Mouse (Mus musculus) intestine, embryonic 14.5 days (tissue): ENCODE results near the gene Ggta1. TPM values are rescaled to one million over a fixed set of nuclear protein-coding genes. Genes with fewer than 3 reads are reported as not detected.

Experiments
- ATAC-seq: fragments of 200-750 bp; cut with Nextera tagmentation; replicated peaks from 2 replicates; pipeline ENCODE4 v1.8.0; 2017; ENCODE audit warnings: low read depth, moderate number of reproducible peaks, moderate TSS enrichment, moderate library complexity; ENCODE audit not compliant: low FRiP score, low TSS enrichment
- DNase-seq: peaks from one replicate; pipeline ENCODE4 v3.0.0-alpha.2; 2018; ENCODE audit warnings: low spot score
- H3K27ac ChIP-seq: fragments of 300-500 bp; sonication (generic); 2 replicates; pipeline ENCODE4 v1.5.1; 2014; ENCODE audit warnings: low read depth, mild to moderate bottlenecking, control low read depth
- H3K27me3 ChIP-seq: fragments of 300-500 bp; sonication (generic); replicated peaks from 2 replicates; pipeline ENCODE4 v1.6.1; 2014; ENCODE audit warnings: low read length, control low read depth; ENCODE audit not compliant: control insufficient read depth, insufficient read depth
- H3K36me3 ChIP-seq: fragments of 300-500 bp; sonication (generic); 2 replicates; pipeline ENCODE4 v1.6.1; 2014; ENCODE audit warnings: low read length, control low read depth; ENCODE audit not compliant: control insufficient read depth, insufficient read depth
- H3K4me1 ChIP-seq: fragments of 300-500 bp; sonication (generic); replicated peaks from 2 replicates; pipeline ENCODE4 v1.6.1; 2014; ENCODE audit warnings: low read length, control low read depth, mixed read lengths; ENCODE audit not compliant: control insufficient read depth, insufficient read depth
- H3K4me2 ChIP-seq: fragments of 300-500 bp; sonication (generic); 2 replicates; pipeline ENCODE4 v1.6.1; 2014; ENCODE audit warnings: low read length
- H3K4me3 ChIP-seq: fragments of 300-500 bp; sonication (generic); 2 replicates; pipeline ENCODE4 v1.5.1; 2014; ENCODE audit warnings: low read depth, low read length, control low read depth, mixed read lengths
- H3K9ac ChIP-seq: fragments of 300-500 bp; sonication (generic); 2 replicates; pipeline ENCODE4 v1.6.1; 2014; ENCODE audit warnings: mild to moderate bottlenecking, low read length
- H3K9me3 ChIP-seq: fragments of 300-500 bp; sonication (generic); 2 replicates; pipeline ENCODE4 v1.6.1; 2016; ENCODE audit warnings: low read length, control low read depth; ENCODE audit not compliant: control insufficient read depth
- WGBS: fragments of 180-500 bp; shearing (Covaris S2); extraction: QIAGEN DNeasy Blood & Tissue Kit; methylation state at CpG from one replicate; pipeline ENCODE4 v1.1.7; 2014; 5-methylcytosine and 5-hydroxymethylcytosine counted together
- polyA plus RNA-seq: library from polyadenylated mRNA; unstranded; fragments of >200 nt; fragmentation: Nextera tagmentation; extraction: Ambion mirVana; gene quantifications from 2 replicates; pipeline ENCODE4 v1.2.1, GENCODE M21; 2014

The Ggta1 gene
- polyA plus RNA-seq, 1 experiment from 2014 or later = 20.1 TPM

- Histone ChIP-seq H3K27ac (no peak overlapping the region), H3K36me3 (peaks cover 9% of the 10 kb centered on the region; the same call in 1 of the 2 replicates), H3K4me3 (no peak overlapping the region), H3K4me2 (no peak overlapping the region), H3K4me1 (no peaks in the 10 kb centered on the region), H3K9ac (no peak overlapping the region), H3K9me3 (no peaks in the 10 kb centered on the region), H3K27me3 (no peaks in the 10 kb centered on the region)
- no peak for DNase-seq
- ATAC-seq = no peak
- WGBS = 73% methylated on average over 1 of the region's 1 CpGs
Observed at GRCm38 (mm10) chr2:35406611-35407010, 56.4 kb downstream of the Ggta1 start.

DNA sequence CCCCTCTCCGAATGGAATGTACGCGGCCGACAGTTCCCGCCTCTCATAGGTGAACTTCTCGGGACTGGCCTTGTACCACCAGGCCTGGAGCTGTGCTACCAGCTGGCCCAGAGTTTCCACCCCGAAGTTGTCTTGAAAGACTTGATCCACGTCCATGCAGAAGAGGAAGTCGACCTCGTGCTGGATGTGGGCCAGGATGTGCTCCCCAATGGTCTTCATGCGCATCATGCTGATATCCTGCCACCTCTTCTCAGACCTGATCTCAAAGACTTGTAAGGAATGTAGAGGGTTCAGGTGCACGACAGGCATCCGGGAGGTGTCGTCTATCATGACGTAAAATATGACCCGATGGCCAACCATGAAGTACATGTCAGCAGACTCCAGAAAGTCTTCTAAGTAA, 60.6 kb downstream of the Ggta1 start:
- ATAC-seq (no peak), DNase-seq (peak; percentile 23)
- Histone ChIP-seq H3K36me3 (peaks cover 18% of the 10 kb centered on the region; the same call in 1 of the 2 replicates), H3K27me3 (no peaks in the 10 kb centered on the region), H3K4me2 (no peak overlapping the region), H3K9ac (no peak overlapping the region), H3K4me3 (no peak overlapping the region), H3K9me3 (no peaks in the 10 kb centered on the region), H3K4me1 (no peaks in the 10 kb centered on the region), H3K27ac (no peak overlapping the region)
- WGBS = 92% methylated on average over 16 of the region's 16 CpGs

DNA sequence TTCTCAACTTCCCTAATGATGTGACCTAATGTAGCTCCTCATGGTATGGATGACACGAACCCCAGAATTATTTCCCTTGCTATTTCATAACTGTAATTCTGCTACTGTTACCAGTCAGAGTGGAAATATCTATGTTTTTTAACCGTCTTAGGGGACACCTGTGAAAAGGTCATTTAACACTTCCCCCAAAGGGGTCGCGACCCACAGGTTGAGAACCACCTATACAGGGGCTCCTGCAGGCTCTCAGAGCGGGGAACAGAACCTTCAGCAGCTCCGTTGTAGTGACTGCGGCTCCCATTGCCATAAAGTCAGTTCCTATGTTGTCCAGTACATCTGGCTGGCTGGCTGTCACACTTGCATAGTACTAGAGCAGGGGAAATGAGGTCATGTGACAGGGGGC, 62.3 kb downstream of the Ggta1 start:
- no peaks in the 10 kb centered on the region for H3K27me3 ChIP-seq
- 0 out of 2 replicates have a peak, but pooled peaks cover 4% of the 10 kb centered on the region for H3K4me1 ChIP-seq
- H3K9ac ChIP-seq = no peak overlapping the region
- WGBS = 86% methylated on average over 7 of the region's 7 CpGs
- H3K9me3 ChIP-seq = no peaks in the 10 kb centered on the region
- DNase-seq (peak; percentile 13), ATAC-seq (no peak)
- peaks cover 18% of the 10 kb centered on the region; the same call in 1 of the 2 replicates for H3K36me3 ChIP-seq
- H3K4me3 ChIP-seq = no peak overlapping the region
- H3K4me2 ChIP-seq = no peak overlapping the region
- H3K27ac ChIP-seq = no peak overlapping the region

- ATAC-seq (no peak), DNase-seq (no peak)
- no peak overlapping the region for H3K9ac ChIP-seq
- no peaks in the 10 kb centered on the region for H3K27me3 ChIP-seq
- H3K9me3 ChIP-seq = no peaks in the 10 kb centered on the region
- H3K27ac ChIP-seq = no peak overlapping the region
- H3K4me3 ChIP-seq = no peak overlapping the region
- peaks cover 18% of the 10 kb centered on the region; the same call in 1 of the 2 replicates for H3K36me3 ChIP-seq
- no peak overlapping the region for H3K4me2 ChIP-seq
- 0 out of 2 replicates have a peak, but pooled peaks cover 4% of the 10 kb centered on the region for H3K4me1 ChIP-seq
- 78% methylated on average over 6 of the region's 6 CpGs for WGBS
Observed at GRCm38 (mm10) chr2:35398184-35398828, 64.7 kb downstream of the Ggta1 start.

DNA sequence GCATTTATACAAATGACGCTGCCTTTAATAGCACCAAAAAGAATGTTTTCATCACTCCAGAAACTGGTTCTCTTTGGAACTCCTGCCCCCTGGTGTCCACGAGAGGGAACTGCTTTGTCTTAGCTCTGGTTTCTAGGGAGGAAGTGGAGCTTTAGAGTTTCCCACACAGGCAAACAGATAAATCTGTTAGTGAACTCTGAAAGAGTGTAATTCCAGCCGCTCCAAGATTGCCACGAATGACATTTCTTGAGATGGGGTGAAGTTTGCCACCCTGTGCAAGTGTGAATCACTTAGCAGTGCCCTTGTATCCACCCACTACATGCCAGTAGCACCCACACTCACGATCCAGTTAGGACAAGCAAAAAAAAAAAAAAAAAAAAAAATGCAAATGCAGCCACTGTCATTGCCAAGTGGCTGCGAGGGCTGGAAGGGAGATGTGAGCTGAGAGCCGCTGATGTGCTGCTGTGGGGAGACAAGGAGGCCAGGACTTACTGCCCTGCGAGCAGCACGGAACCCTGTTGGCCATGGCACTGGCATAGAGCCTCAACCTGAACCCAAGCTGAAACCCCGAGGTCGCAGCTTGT, 65.3 kb downstream of the Ggta1 start:
- ATAC-seq (no peak), DNase-seq (peak; percentile 77)
- Histone ChIP-seq H3K4me1 (0 out of 2 replicates have a peak, but pooled peaks cover 4% of the 10 kb centered on the region), H3K9ac (no peak overlapping the region), H3K4me3 (no peak overlapping the region), H3K4me2 (no peak overlapping the region), H3K27me3 (no peaks in the 10 kb centered on the region), H3K9me3 (no peaks in the 10 kb centered on the region), H3K27ac (no peak overlapping the region), H3K36me3 (peaks cover 18% of the 10 kb centered on the region; the same call in 1 of the 2 replicates)
- WGBS = 47% methylated on average over 11 of the region's 11 CpGs

- peaks cover 13% of the 10 kb centered on the region; the same call in 1 of the 2 replicates for H3K36me3 ChIP-seq
- ATAC-seq (0 out of 2 replicates have a peak, but pooled peaks have one; percentile 23), DNase-seq (peak; percentile 46)
- H3K9me3 ChIP-seq = no peaks in the 10 kb centered on the region
- 62% methylated on average over 5 of the region's 5 CpGs for WGBS
- no peak within 1 kb of the TSS for H3K4me2 ChIP-seq
- no peak within 1 kb of the TSS for H3K27ac ChIP-seq
- 0 out of 2 replicates have a peak, but pooled peaks cover 4% of the 10 kb centered on the region for H3K4me1 ChIP-seq
- no peak within 1 kb of the TSS for H3K4me3 ChIP-seq
- H3K27me3 ChIP-seq = no peaks in the 10 kb centered on the region
- H3K9ac ChIP-seq = no peak within 1 kb of the TSS
Observed at GRCm38 (mm10) chr2:35397096-35397495, 65.9 kb downstream of the Ggta1 start, which contains the start of gene 4930402F06Rik. TSS of gene 4930402F06Rik (minus strand) at chr2:35397175.

DNA sequence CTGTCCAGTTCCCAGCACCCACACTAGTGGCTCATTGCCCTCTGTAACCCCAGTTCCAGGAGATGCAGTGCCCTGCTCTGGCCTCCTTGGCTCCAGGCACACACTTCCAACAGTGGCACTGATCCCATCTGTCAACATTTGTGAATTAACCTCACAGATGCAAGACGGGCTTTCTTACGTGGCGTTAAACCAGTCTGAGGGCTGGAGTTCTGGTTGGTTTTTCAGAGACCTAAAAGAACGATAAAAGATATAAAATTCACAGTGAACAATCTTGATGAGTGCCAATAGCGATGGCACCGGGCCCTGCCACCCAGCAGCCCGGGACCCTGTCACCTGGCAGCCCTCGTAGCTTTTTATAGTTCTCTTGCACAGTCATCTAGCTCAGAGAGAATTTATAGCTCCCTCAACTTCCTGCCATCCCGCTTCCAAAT, 77.6 kb downstream of the Ggta1 start:
- Histone ChIP-seq H3K4me2 (no peak overlapping the region), H3K9ac (no peak overlapping the region), H3K9me3 (0 out of 2 replicates have a peak, but pooled peaks cover 4% of the 10 kb centered on the region), H3K36me3 (no peaks in the 10 kb centered on the region), H3K27ac (no peak overlapping the region), H3K4me1 (no peaks in the 10 kb centered on the region), H3K27me3 (no peaks in the 10 kb centered on the region), H3K4me3 (no peak overlapping the region)
- DNase-seq (peak; percentile 37), ATAC-seq (no peak)
- 63% methylated on average over 9 of the region's 9 CpGs for WGBS

DNA sequence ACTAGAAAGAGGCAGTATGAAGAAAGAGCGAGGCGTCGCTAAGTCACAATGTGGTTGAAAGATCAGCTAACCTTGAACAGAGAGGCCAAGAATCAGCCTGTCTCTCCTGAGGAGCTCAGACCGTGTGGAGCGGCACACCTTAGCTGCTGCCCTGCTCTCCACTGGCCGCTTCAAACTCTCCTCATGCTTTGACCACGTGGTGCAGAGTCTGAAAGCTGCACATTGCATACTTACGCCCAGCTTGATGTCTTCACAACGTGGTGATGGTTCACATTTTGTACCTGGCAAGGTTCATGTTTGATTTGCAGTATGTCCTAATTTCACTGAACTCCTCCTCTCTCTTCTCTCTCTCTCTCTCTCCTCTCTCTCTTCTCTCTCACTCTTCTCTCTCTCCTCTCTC, 83.7 kb downstream of the Ggta1 start:
- no peak for DNase-seq
- WGBS = 67% methylated on average over 9 of the region's 9 CpGs
- H3K4me3 ChIP-seq = no peak overlapping the region
- no peak for ATAC-seq
- H3K36me3 ChIP-seq = no peaks in the 10 kb centered on the region
- no peak overlapping the region for H3K27ac ChIP-seq
- no peaks in the 10 kb centered on the region for H3K4me1 ChIP-seq
- no peaks in the 10 kb centered on the region for H3K9me3 ChIP-seq
- no peak overlapping the region for H3K9ac ChIP-seq
- H3K4me2 ChIP-seq = no peak overlapping the region
- H3K27me3 ChIP-seq = no peaks in the 10 kb centered on the region
